ENCODE assay signal across 8 mouse cellular contexts in the genomic region with DNA sequence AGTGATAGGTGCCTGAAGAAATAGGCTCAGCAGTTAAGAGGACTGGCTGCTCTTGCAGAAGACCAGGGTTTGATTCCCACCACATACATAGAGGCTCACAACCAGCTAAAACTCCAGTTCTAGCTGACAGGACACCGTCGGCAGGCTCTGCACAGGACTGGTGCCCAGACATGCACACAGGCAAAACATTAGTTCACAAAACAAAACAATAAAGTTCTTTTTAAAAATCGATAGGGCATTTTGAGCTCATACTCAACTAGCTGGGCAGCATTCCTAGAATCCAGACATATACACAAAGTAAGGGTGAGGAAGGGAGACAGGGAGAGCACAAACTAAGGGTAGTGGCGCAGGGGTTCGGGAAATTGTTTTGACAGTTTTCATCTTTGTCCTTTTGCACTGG. TPM values are rescaled to one million over a fixed set of nuclear protein-coding genes. Genes with fewer than 3 reads are reported as not detected.
DNase-seq lines count a peak whose midpoint lies in the region; ATAC-seq and TF ChIP-seq lines count a peak whose summit lies in the region.

No protein-coding gene starts in this region.

- TF ChIP-seq EP300 in liver, embryonic 14.5 days (IDR thresholded peaks at IDR 0.05; ENCODE audit: low read depth): no peak
- TF ChIP-seq EP300 in stomach, postnatal 0 days (optimal IDR thresholded peaks at IDR 0.05): no peak

- peak overlapping the region; percentile 87 for H3K4me2 ChIP-seq in forebrain, embryonic 15.5 days (replicated peaks)
- H3K4me2 ChIP-seq in liver, embryonic 14.5 days (ENCODE audit: low read depth): peak overlapping the region; percentile 100
- H3K4me2 ChIP-seq in stomach, postnatal 0 days (replicated peaks; ENCODE audit: low read depth): peak overlapping the region; percentile 83

- DNase-seq in cerebellum, postnatal 25 days: peak; percentile 9 to 21
- no peak for DNase-seq in cerebellum, adult 11-12 months
- no peak for DNase-seq in liver, embryonic 14.5 days (ENCODE audit: low read depth in 3 of 3, low spot score in 3 of 3)
- DNase-seq in stomach, postnatal 0 days (ENCODE audit: low spot score): no peak
- DNase-seq in right cerebral cortex, postnatal 36 days (ENCODE audit: low spot score in 2 of 2): no peak
- DNase-seq in gastrocnemius, postnatal 10 days: no peak

- peaks cover 38% of the 10 kb centered on the region for H3K4me1 ChIP-seq in forebrain, embryonic 15.5 days
- peaks cover 15 to 16% of the 10 kb centered on the region in 2 experiments for H3K4me1 ChIP-seq in liver, embryonic 14.5 days (replicated peaks; ENCODE audit: control insufficient read depth in 2 of 2, insufficient read depth in 2 of 2, low read length in 1 of 2)
- H3K4me1 ChIP-seq in stomach, postnatal 0 days (replicated peaks; ENCODE audit: control insufficient read depth, insufficient read depth): peaks cover 9% of the 10 kb centered on the region; the same call in 1 of the 2 replicates

- ATAC-seq in forebrain, embryonic 15.5 days (replicated peaks): no peak
- ATAC-seq in liver, embryonic 14.5 days (ENCODE audit: insufficient read depth): no peak
- ATAC-seq in stomach, postnatal 0 days (ENCODE audit: low FRiP score, low TSS enrichment): no peak

- peak overlapping the region; percentile 52 for H3ac ChIP-seq in C2C12 (ENCODE audit: control insufficient read depth, insufficient read length, low read depth)

- peaks cover 36% of the 10 kb centered on the region for H3K79me2 ChIP-seq in C2C12 (ENCODE audit: control insufficient read depth, insufficient read depth)

- peak overlapping the region; percentile 94; the same call in 1 of the 2 replicates for H3K27ac ChIP-seq in forebrain, embryonic 15.5 days (replicated peaks)
- H3K27ac ChIP-seq in liver, embryonic 14.5 days: peak overlapping the region; percentile 100
- peak overlapping the region; percentile 99 for H3K27ac ChIP-seq in stomach, postnatal 0 days (replicated peaks)

- H3K79me3 ChIP-seq in C2C12 (ENCODE audit: low read depth): peaks cover 30% of the 10 kb centered on the region

- H3K4me3 ChIP-seq in C2C12 (ENCODE audit: insufficient read depth, poor library complexity, severe bottlenecking): no peak overlapping the region
- H3K4me3 ChIP-seq in forebrain, embryonic 15.5 days: peak overlapping the region; percentile 85
- H3K4me3 ChIP-seq in liver, embryonic 14.5 days (ENCODE audit: insufficient read depth in 1 of 2, low read depth in 2 of 2, low read length in 2 of 2): peak overlapping the region; percentile 72 to 91
- H3K4me3 ChIP-seq in stomach, postnatal 0 days (ENCODE audit: low read depth, low read length): peak overlapping the region; percentile 98

- no peak for TF ChIP-seq CTCF in C2C12 (IDR thresholded peaks at IDR 0.05; ENCODE audit: control insufficient read depth, insufficient read depth, insufficient read length)
- TF ChIP-seq CTCF in liver, embryonic 14.5 days (IDR thresholded peaks at IDR 0.05; ENCODE audit: low read depth): no peak
- no peak for TF ChIP-seq CTCF in stomach, postnatal 0 days (IDR thresholded peaks at IDR 0.05; ENCODE audit: low read depth)

- WGBS in forebrain, embryonic 15.5 days: 66% methylated on average over 5 of the region's 5 CpGs
- 46% methylated on average over 5 of the region's 5 CpGs for WGBS in liver, embryonic 14.5 days (ENCODE audit: insufficient replicate concordance)
- WGBS in stomach, postnatal 0 days: 35% methylated on average over 5 of the region's 5 CpGs

- no peaks in the 10 kb centered on the region for H3K27me3 ChIP-seq in C2C12 (ENCODE audit: control insufficient read depth, insufficient read depth, insufficient read length)
- no peaks in the 10 kb centered on the region for H3K27me3 ChIP-seq in forebrain, embryonic 15.5 days
- no peaks in the 10 kb centered on the region for H3K27me3 ChIP-seq in liver, embryonic 14.5 days (ENCODE audit: control insufficient read depth, insufficient read depth, low read length)
- H3K27me3 ChIP-seq in stomach, postnatal 0 days (ENCODE audit: control insufficient read depth, insufficient read depth, low read length): no peaks in the 10 kb centered on the region

- no peak overlapping the region for H3K9ac ChIP-seq in forebrain, embryonic 15.5 days (replicated peaks)
- H3K9ac ChIP-seq in liver, embryonic 14.5 days (replicated peaks): peak overlapping the region; percentile 79
- peak overlapping the region; percentile 50 for H3K9ac ChIP-seq in stomach, postnatal 0 days (ENCODE audit: low read length)

- H3K36me3 ChIP-seq in C2C12 (ENCODE audit: control insufficient read depth, insufficient read depth): no peaks in the 10 kb centered on the region
- no peaks in the 10 kb centered on the region for H3K36me3 ChIP-seq in forebrain, embryonic 15.5 days
- no peaks in the 10 kb centered on the region for H3K36me3 ChIP-seq in liver, embryonic 14.5 days (replicated peaks; ENCODE audit: control insufficient read depth, insufficient read depth, low read depth)
- H3K36me3 ChIP-seq in stomach, postnatal 0 days (ENCODE audit: control insufficient read depth, insufficient read depth, low read length): no peaks in the 10 kb centered on the region

- H3K9me3 ChIP-seq in forebrain, embryonic 15.5 days: no peaks in the 10 kb centered on the region
- H3K9me3 ChIP-seq in liver, embryonic 14.5 days (ENCODE audit: control insufficient read depth, low read length): no peaks in the 10 kb centered on the region
- H3K9me3 ChIP-seq in stomach, postnatal 0 days (ENCODE audit: control insufficient read depth, low read length): no peaks in the 10 kb centered on the region

TF ChIP-seq in C2C12, 6 proteins besides CTCF, POLR2A, EP300 and RAD21:
- TF ChIP-seq CEBPB (IDR thresholded peaks at IDR 0.05; ENCODE audit: low read depth) (no peak), FOSL1 (IDR thresholded peaks at IDR 0.05; ENCODE audit: insufficient read depth, low read length, poor library complexity, severe bottlenecking) (no peak), MYOG (IDR thresholded peaks at IDR 0.05; ENCODE audit: control insufficient read depth, extremely low read depth, insufficient read length) (no peak), MAX (IDR thresholded peaks at IDR 0.05) (no peak), MYOD1 (IDR thresholded peaks at IDR 0.05; ENCODE audit: control insufficient read depth, insufficient read length, low read depth) (no peak), USF1 (IDR thresholded peaks at IDR 0.05; ENCODE audit: low read depth) (no peak)

RNA-seq across cellular contexts. Expression of gene Spag9, which starts 1.4 kb away (rescaled TPM):
- 12.6 TPM for polyA plus RNA-seq in C2C12 (2012; fragmentation: generic; extraction: Trizol)
- 90.9 and 96.7 TPM in 2 replicates for polyA plus RNA-seq in forebrain, embryonic 15.5 days (2015; fragmentation: Nextera tagmentation; extraction: Ambion mirVana)
- 4.2 and 6.9 TPM in 2 replicates for polyA plus RNA-seq in liver, embryonic 14.5 days (2012; rRNA removed)
- polyA plus RNA-seq in liver, embryonic 14.5 days (2014; fragmentation: Nextera tagmentation; extraction: Ambion mirVana): 10.8 and 12.4 TPM in 2 replicates
- 30.2 and 32.5 TPM in 2 replicates for polyA plus RNA-seq in stomach, postnatal 0 days (2015; fragmentation: Nextera tagmentation; extraction: Ambion mirVana)
- total RNA-seq in gastrocnemius, postnatal 10 days (2021): 100 to 1,000 TPM; 121 to 130 TPM

RNA-seq across cellular contexts. Expression of gene Nme1, which starts 26.2 kb away (rescaled TPM):
- polyA plus RNA-seq in C2C12 (2012; fragmentation: generic; extraction: Trizol): 109 TPM
- 312 and 316 TPM in 2 replicates for polyA plus RNA-seq in forebrain, embryonic 15.5 days (2015; fragmentation: Nextera tagmentation; extraction: Ambion mirVana)
- polyA plus RNA-seq in liver, embryonic 14.5 days (2012; rRNA removed): 58.0 and 113 TPM in 2 replicates
- 185 and 201 TPM in 2 replicates for polyA plus RNA-seq in liver, embryonic 14.5 days (2014; fragmentation: Nextera tagmentation; extraction: Ambion mirVana)
- polyA plus RNA-seq in stomach, postnatal 0 days (2015; fragmentation: Nextera tagmentation; extraction: Ambion mirVana): 93.8 and 106 TPM in 2 replicates
- 10 to 100 TPM; 22.9 to 23.3 TPM for total RNA-seq in gastrocnemius, postnatal 10 days (2021)

RNA-seq across cellular contexts. Expression of gene Gm20390, which starts 26.4 kb away (rescaled TPM):
- polyA plus RNA-seq in C2C12 (2012; fragmentation: generic; extraction: Trizol): 578 TPM
- polyA plus RNA-seq in forebrain, embryonic 15.5 days (2015; fragmentation: Nextera tagmentation; extraction: Ambion mirVana): 363 and 387 TPM in 2 replicates
- polyA plus RNA-seq in liver, embryonic 14.5 days (2012; rRNA removed): 76.8 and 131 TPM in 2 replicates
- polyA plus RNA-seq in liver, embryonic 14.5 days (2014; fragmentation: Nextera tagmentation; extraction: Ambion mirVana): 188 and 204 TPM in 2 replicates
- 239 and 273 TPM in 2 replicates for polyA plus RNA-seq in stomach, postnatal 0 days (2015; fragmentation: Nextera tagmentation; extraction: Ambion mirVana)
- 10 to 100 TPM; 30.2 to 31.3 TPM for total RNA-seq in gastrocnemius, postnatal 10 days (2021)

RNA-seq across cellular contexts. Expression of gene Nme2, which starts 38.5 kb away (rescaled TPM):
- polyA plus RNA-seq in C2C12 (2012; fragmentation: generic; extraction: Trizol): 982 TPM
- polyA plus RNA-seq in forebrain, embryonic 15.5 days (2015; fragmentation: Nextera tagmentation; extraction: Ambion mirVana): 105 and 106 TPM in 2 replicates
- polyA plus RNA-seq in liver, embryonic 14.5 days (2012; rRNA removed): 126 and 131 TPM in 2 replicates
- 102 and 117 TPM in 2 replicates for polyA plus RNA-seq in liver, embryonic 14.5 days (2014; fragmentation: Nextera tagmentation; extraction: Ambion mirVana)
- polyA plus RNA-seq in stomach, postnatal 0 days (2015; fragmentation: Nextera tagmentation; extraction: Ambion mirVana): 376 and 433 TPM in 2 replicates
- 100 to 1,000 TPM; 511 to 591 TPM for total RNA-seq in gastrocnemius, postnatal 10 days (2021)

Comparison
In these comparisons a context has a peak if more than half of its experiments do, and no peak if none do; other contexts are left out.
1. DNase-seq: peak in cerebellum, postnatal 25 days (2 of 2); none in cerebellum, adult 11-12 months (single experiment), liver, embryonic 14.5 days (0 of 3), stomach, postnatal 0 days (single experiment), right cerebral cortex, postnatal 36 days (0 of 2) and gastrocnemius, postnatal 10 days (single experiment).
2. Peak in every context shown above with its lines, with median percentiles within 50 percentile points of each other: H3K27ac ChIP-seq and H3K4me2 ChIP-seq.